Mouse (Mus musculus) embryonic facial prominence, embryonic 11.5 days (tissue): ENCODE measurements at regions not wholly inside any gene's neighbourhood (a gene's known extent, or its start where the extent isn't known, plus 50 kb on each side); places are given as distances from the start of the nearest gene placed in this dataset.
A peak's percentile ranks its signal among the peaks of the same experiment; 100 is the strongest.

Source experiments
- ATAC-seq: fragments of 200-750 bp; cut with Nextera tagmentation; replicated peaks from 2 replicates; pipeline ENCODE4 v1.8.0; 2017; ENCODE audit warnings: low read depth; ENCODE audit not compliant: insufficient number of reproducible peaks, low FRiP score, low TSS enrichment
- DNase-seq: peaks from one replicate; pipeline ENCODE4 v3.0.0-alpha.2; 2015; ENCODE audit warnings: low spot score
- H3K27ac ChIP-seq: fragments of 300-500 bp; sonication (generic); replicated peaks from 2 replicates; pipeline ENCODE4 v1.5.1; 2014; ENCODE audit warnings: mild to moderate bottlenecking, low read depth, low read length, control low read depth
- H3K27me3 ChIP-seq: fragments of 300-500 bp; sonication (generic); 2 replicates; pipeline ENCODE4 v1.6.1; 2014; ENCODE audit warnings: mild to moderate bottlenecking, low read length, moderate library complexity, mixed read lengths; ENCODE audit not compliant: control insufficient read depth, insufficient read depth
- H3K36me3 ChIP-seq: fragments of 300-500 bp; sonication (generic); replicated peaks from 2 replicates; pipeline ENCODE4 v1.6.1; 2014; ENCODE audit warnings: low read depth, mild to moderate bottlenecking, low read length, moderate library complexity, mixed read lengths; ENCODE audit not compliant: control insufficient read depth, insufficient read depth
- H3K4me1 ChIP-seq: fragments of 300-500 bp; sonication (generic); 2 replicates; pipeline ENCODE4 v1.6.1; 2014; ENCODE audit warnings: low read length, mixed read lengths; ENCODE audit not compliant: control insufficient read depth, insufficient read depth
- H3K4me2 ChIP-seq: fragments of 300-500 bp; sonication (generic); 2 replicates; pipeline ENCODE4 v1.6.1; 2014; ENCODE audit warnings: low read depth, mild to moderate bottlenecking, control low read depth, low read length, moderate library complexity
- H3K4me3 ChIP-seq: fragments of 300-500 bp; sonication (generic); 2 replicates; pipeline ENCODE4 v1.5.1; 2014; ENCODE audit warnings: low read depth, low read length, control low read depth
- H3K9ac ChIP-seq: fragments of 300-500 bp; sonication (generic); replicated peaks from 2 replicates; pipeline ENCODE4 v1.6.1; 2014; ENCODE audit warnings: mild to moderate bottlenecking, control low read depth, low read length
- H3K9me3 ChIP-seq: fragments of 300-500 bp; sonication (generic); replicated peaks from 2 replicates; pipeline ENCODE4 v1.6.1; 2016; ENCODE audit warnings: mild to moderate bottlenecking, low read length, inconsistent platforms, mixed read lengths; ENCODE audit not compliant: control insufficient read depth
- WGBS: fragments of 180-500 bp; shearing (Covaris S2); extraction: QIAGEN DNeasy Blood & Tissue Kit; methylation state at CpG from one replicate; pipeline ENCODE4 v1.1.7; 2014; 5-methylcytosine and 5-hydroxymethylcytosine counted together

- H3K27ac ChIP-seq: no peak overlapping the region
- no peaks in the 10 kb centered on the region for H3K9me3 ChIP-seq
- DNase-seq (no peak), ATAC-seq (no peak)
- 46% methylated on average over 11 of the region's 11 CpGs for WGBS
- no peak overlapping the region for H3K9ac ChIP-seq
- no peak overlapping the region for H3K4me2 ChIP-seq
- H3K27me3 ChIP-seq: no peaks in the 10 kb centered on the region
- H3K4me1 ChIP-seq: no peaks in the 10 kb centered on the region
- no peak overlapping the region for H3K4me3 ChIP-seq
- H3K36me3 ChIP-seq: no peaks in the 10 kb centered on the region
Measured at GRCm38 (mm10) chr15:102776218-102776850, 54.4 kb upstream of the Calcoco1 start.

- H3K9ac ChIP-seq: no peak overlapping the region
- 85% methylated on average over 6 of the region's 6 CpGs for WGBS
- peaks cover 2% of the 10 kb centered on the region; the same call in 1 of the 2 replicates for H3K27me3 ChIP-seq
- DNase-seq: no peak
- H3K4me2 ChIP-seq: no peak overlapping the region
- H3K27ac ChIP-seq: no peak overlapping the region
- no peaks in the 10 kb centered on the region for H3K4me1 ChIP-seq
- H3K9me3 ChIP-seq: no peaks in the 10 kb centered on the region
- ATAC-seq: no peak
- H3K4me3 ChIP-seq: no peak overlapping the region
- no peaks in the 10 kb centered on the region for H3K36me3 ChIP-seq
Measured at GRCm38 (mm10) chr15:102780626-102781025, 58.6 kb upstream of the Calcoco1 start.

GRCm38 (mm10) chr15:102782988-102783799 lies 61.2 kb upstream of the Calcoco1 start:
- no peak for DNase-seq
- H3K4me2 ChIP-seq: no peak overlapping the region
- no peak overlapping the region for H3K4me3 ChIP-seq
- WGBS: 45% methylated on average over 9 of the region's 9 CpGs
- no peak for ATAC-seq
- no peaks in the 10 kb centered on the region for H3K9me3 ChIP-seq
- no peaks in the 10 kb centered on the region for H3K4me1 ChIP-seq
- no peak overlapping the region for H3K9ac ChIP-seq
- no peak overlapping the region for H3K27ac ChIP-seq
- H3K36me3 ChIP-seq: no peaks in the 10 kb centered on the region
- peaks cover 2% of the 10 kb centered on the region; the same call in 1 of the 2 replicates for H3K27me3 ChIP-seq

- Histone ChIP-seq H3K4me3 (no peak overlapping the region), H3K27me3 (peaks cover 2% of the 10 kb centered on the region; the same call in 1 of the 2 replicates), H3K27ac (no peak overlapping the region), H3K4me2 (no peak overlapping the region), H3K9ac (no peak overlapping the region), H3K9me3 (no peaks in the 10 kb centered on the region), H3K36me3 (no peaks in the 10 kb centered on the region), H3K4me1 (no peaks in the 10 kb centered on the region)
- WGBS: 27% methylated on average over 10 of the region's 10 CpGs
- ATAC-seq: no peak
- peak; percentile 81 for DNase-seq
Measured at GRCm38 (mm10) chr15:102785055-102785820, 63.3 kb upstream of the Calcoco1 start.

- H3K9me3 ChIP-seq: no peaks in the 10 kb centered on the region
- ATAC-seq: peak; percentile 59; the same call in 1 of the 2 replicates
- H3K4me1 ChIP-seq: no peaks in the 10 kb centered on the region
- DNase-seq: peak; percentile 13
- H3K4me3 ChIP-seq: no peak overlapping the region
- H3K4me2 ChIP-seq: no peak overlapping the region
- 41% methylated on average over 7 of the region's 7 CpGs for WGBS
- H3K27me3 ChIP-seq: peaks cover 2% of the 10 kb centered on the region; the same call in 1 of the 2 replicates
- H3K27ac ChIP-seq: no peak overlapping the region
- no peaks in the 10 kb centered on the region for H3K36me3 ChIP-seq
- H3K9ac ChIP-seq: no peak overlapping the region
Measured at GRCm38 (mm10) chr15:102788846-102789518, 67.0 kb upstream of the Calcoco1 start.

- no peak overlapping the region for H3K4me2 ChIP-seq
- DNase-seq (no peak), ATAC-seq (no peak)
- H3K9me3 ChIP-seq: no peaks in the 10 kb centered on the region
- no peak overlapping the region for H3K27ac ChIP-seq
- H3K9ac ChIP-seq: no peak overlapping the region
- no peaks in the 10 kb centered on the region for H3K27me3 ChIP-seq
- H3K36me3 ChIP-seq: no peaks in the 10 kb centered on the region
- WGBS: 75% methylated on average over 5 of the region's 5 CpGs
- H3K4me3 ChIP-seq: no peak overlapping the region
- H3K4me1 ChIP-seq: no peaks in the 10 kb centered on the region
Measured at GRCm38 (mm10) chr15:102797020-102797618, 75.1 kb upstream of the Calcoco1 start.

GRCm38 (mm10) chr15:102800049-102800448 lies 78.1 kb upstream of the Calcoco1 start:
- Histone ChIP-seq H3K27me3 (no peaks in the 10 kb centered on the region), H3K9ac (no peak overlapping the region), H3K27ac (no peak overlapping the region), H3K36me3 (no peaks in the 10 kb centered on the region), H3K9me3 (no peaks in the 10 kb centered on the region), H3K4me1 (no peaks in the 10 kb centered on the region), H3K4me2 (no peak overlapping the region), H3K4me3 (no peak overlapping the region)
- 73% methylated on average over 4 of the region's 4 CpGs for WGBS
- no peak for DNase-seq
- no peak for ATAC-seq
